Mouse (Mus musculus) E14TG2a.4 (cell line): Measurements from ENCODE around the gene Atn1.

Experiments used
- CTCF ChIP-seq: conservative IDR thresholded peaks from 2 replicates; pipeline ENCODE4 v1.5.1; 2014; ENCODE audit warnings: low read length
- POU5F1 ChIP-seq: IDR thresholded peaks from 2 replicates; pipeline ENCODE4 v1.6.1; 2014; ENCODE audit warnings: low read length, borderline replicate concordance

DNA sequence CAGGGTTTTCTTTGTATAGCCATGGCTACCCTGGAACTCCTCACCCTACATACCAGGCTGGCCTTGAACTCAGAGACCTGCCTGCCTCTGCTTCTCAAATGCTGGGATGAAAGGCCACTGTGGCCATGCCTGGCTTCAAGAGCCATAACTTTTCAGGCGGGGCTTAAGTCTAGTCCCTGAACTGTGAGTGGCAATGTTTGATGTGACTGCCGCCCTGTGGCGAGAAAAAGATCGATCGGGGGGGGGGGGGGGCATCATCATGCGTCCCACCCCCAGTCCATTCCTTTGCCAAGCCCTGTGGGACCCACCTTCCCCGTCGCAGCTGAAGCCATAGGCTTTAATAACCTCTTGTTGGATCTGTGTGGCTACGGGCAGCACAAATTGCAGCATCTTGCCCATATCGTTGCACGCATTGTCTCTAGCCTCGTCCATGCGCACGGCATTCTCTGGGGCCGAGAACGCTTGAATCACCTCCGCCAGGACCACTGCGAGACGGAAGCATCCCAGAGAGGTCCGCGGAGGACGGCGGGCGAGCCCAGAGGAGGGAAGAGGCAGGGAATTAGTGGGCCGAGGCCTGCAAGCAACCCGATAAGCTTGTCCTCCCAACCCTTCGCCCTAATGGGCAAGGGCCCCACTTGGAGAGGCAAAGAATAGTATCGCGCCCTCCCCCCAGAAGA is 16.0 kb downstream of the Atn1 start:
- peak; percentile 31 for TF ChIP-seq CTCF
- TF ChIP-seq POU5F1, result no peak
